Comparison of ENCODE assay signal across 8 mouse cellular contexts in the genomic region with DNA sequence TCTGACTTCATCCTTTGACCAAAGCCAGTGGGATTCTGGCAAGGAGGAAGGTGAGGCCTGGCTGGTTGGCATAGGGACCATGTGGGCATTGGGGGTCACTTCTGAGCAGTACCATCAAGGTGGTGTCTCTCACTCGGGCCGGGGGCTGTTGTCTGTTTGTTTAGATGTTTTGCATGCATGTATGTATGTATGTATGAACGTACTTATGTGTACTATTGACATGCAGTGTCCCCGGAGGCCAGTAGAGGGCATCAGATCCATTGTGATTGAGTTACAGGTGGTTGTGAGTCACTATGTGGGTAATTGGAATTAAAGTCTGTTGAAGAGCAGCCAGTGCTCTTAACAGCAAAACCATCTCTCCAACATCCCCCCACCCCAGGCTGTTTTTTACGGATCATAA. TPM values are rescaled to one million over a fixed set of nuclear protein-coding genes. Genes with fewer than 3 reads are reported as not detected.
A peak's percentile ranks its signal among the peaks of the same experiment; 100 is the strongest.
DNase-seq lines count a peak whose midpoint lies in the region; ATAC-seq lines count a peak whose summit lies in the region.
"Had no signal": no experiment of that assay in that cellular context is flagged by ENCODE, and none has a peak within 500 bp of the region (broad histone marks: within the 10 kb centered on the region; RNA-seq: fewer than 3 reads in every experiment).

No protein-coding gene starts in this region.

- no peaks in the 10 kb centered on the region for H3K9me3 ChIP-seq in liver, embryonic 13.5 days (replicated peaks)
- H3K9me3 ChIP-seq: midbrain, embryonic 12.5 days had no signal

- 4% methylated on average over 5 of the region's 5 CpGs for WGBS in liver, embryonic 13.5 days (ENCODE audit: insufficient replicate concordance)

- H3K9ac ChIP-seq in liver, embryonic 13.5 days = no peak overlapping the region
- H3K9ac ChIP-seq: midbrain, embryonic 12.5 days had no signal

- no peaks in the 10 kb centered on the region for H3K36me3 ChIP-seq in liver, embryonic 13.5 days
- H3K36me3 ChIP-seq: midbrain, embryonic 12.5 days had no signal

- H3K4me2 ChIP-seq in liver, embryonic 13.5 days = no peak overlapping the region
- H3K4me2 ChIP-seq: midbrain, embryonic 12.5 days had no signal

- DNase-seq in CD4-positive, CD25-positive, alpha-beta regulatory T cell, adult 2 months (ENCODE audit: low read depth, low spot score) = peak; percentile 91
- peak; percentile 94 for DNase-seq in MN1 (ENCODE audit: low spot score)
- peak; percentile 50 for DNase-seq in cerebellum, adult 9-11 months
- DNase-seq in frontal cortex, postnatal 14 days (ENCODE audit: low spot score in 2 of 2) = peak; percentile 47 to 73
- peak; percentile 86 for DNase-seq in kidney, postnatal 10 days
- peak; percentile 55 for DNase-seq in liver, embryonic 13.5 days
- DNase-seq in right cerebral cortex, postnatal 14 days = peak; percentile 83

- H3K27ac ChIP-seq in liver, embryonic 13.5 days = no peak overlapping the region
- H3K27ac ChIP-seq: midbrain, embryonic 12.5 days had no signal

- H3K4me3 ChIP-seq in liver, embryonic 13.5 days (replicated peaks) = no peak overlapping the region
- H3K4me3 ChIP-seq: midbrain, embryonic 12.5 days had no signal

- ATAC-seq in liver, embryonic 13.5 days (ENCODE audit: low read depth) = no peak

- no peaks in the 10 kb centered on the region for H3K4me1 ChIP-seq in liver, embryonic 13.5 days (replicated peaks)

- 0 out of 2 replicates have a peak, but pooled peaks cover 11% of the 10 kb centered on the region for H3K27me3 ChIP-seq in liver, embryonic 13.5 days
- H3K27me3 ChIP-seq: midbrain, embryonic 12.5 days had no signal

RNA-seq across cellular contexts. Expression of a gene that starts 15.7 kb away (rescaled TPM):
- 2.2 and 2.7 TPM in 2 replicates for polyA plus RNA-seq in liver, embryonic 13.5 days (2015; fragmentation: Nextera tagmentation; extraction: Ambion mirVana)

RNA-seq across cellular contexts. Expression of a gene that starts 15.7 kb away (rescaled TPM):
- 1.4 and 1.8 TPM in 2 replicates for polyA plus RNA-seq in liver, embryonic 13.5 days (2015; fragmentation: Nextera tagmentation; extraction: Ambion mirVana)

RNA-seq across cellular contexts. Expression of a gene that starts 32.1 kb away (rescaled TPM):
- polyA plus RNA-seq in liver, embryonic 13.5 days (2015; fragmentation: Nextera tagmentation; extraction: Ambion mirVana) = 0.20 and 0.22 TPM in 2 replicates

RNA-seq across cellular contexts. Expression of a gene that starts 39.7 kb away (rescaled TPM):
- polyA plus RNA-seq in liver, embryonic 13.5 days (2015; fragmentation: Nextera tagmentation; extraction: Ambion mirVana) = 236 and 242 TPM in 2 replicates

RNA-seq across cellular contexts. Expression of a gene that starts 53.3 kb away (rescaled TPM):
- polyA plus RNA-seq in liver, embryonic 13.5 days (2015; fragmentation: Nextera tagmentation; extraction: Ambion mirVana) = 3.1 and 3.2 TPM in 2 replicates
